Mouse (Mus musculus) urinary bladder, adult 18-20 months (tissue): ENCODE measurements around the gene Trim58.

Experiments
- DNase-seq, 2 experiments: peaks; one replicate each; pipeline ENCODE4 v3.0.0; 2022; ENCODE audit warnings: low spot score in 2 of 2, mixed read lengths in 2 of 2

The Trim58 gene

DNA sequence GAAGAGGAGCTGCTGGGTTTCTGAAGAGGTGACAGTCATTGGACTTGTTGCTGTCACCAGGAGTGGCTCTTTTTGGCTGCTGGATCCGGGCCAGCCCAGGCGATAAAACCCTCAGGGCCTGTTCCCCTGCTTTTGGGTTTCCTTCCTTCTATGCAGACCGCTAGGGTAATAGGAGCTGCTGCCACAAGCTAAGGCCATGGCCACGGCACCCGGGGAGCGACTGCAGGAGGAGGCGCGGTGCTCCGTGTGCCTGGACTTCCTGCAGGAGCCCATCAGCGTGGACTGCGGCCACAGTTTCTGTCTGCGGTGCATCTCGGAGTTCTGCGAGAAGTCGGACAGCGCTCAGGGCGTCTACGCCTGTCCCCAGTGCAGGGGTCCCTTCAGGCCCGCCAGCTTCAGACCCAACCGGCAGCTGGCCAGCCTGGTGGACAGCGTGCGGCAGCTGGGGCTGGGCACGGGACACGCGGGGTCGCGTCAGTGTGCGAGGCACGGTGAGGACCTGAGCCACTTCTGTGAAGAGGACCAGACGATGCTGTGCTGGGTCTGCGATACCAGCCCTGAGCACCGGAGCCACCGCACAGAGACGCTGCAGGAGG lies at the start of gene Trim58:
Gene Trim58 (plus strand): TSS at position 194 of the 596 bp plus-strand sequence.
- peak in 1 of 2 experiments; percentile 30 for DNase-seq

DNA sequence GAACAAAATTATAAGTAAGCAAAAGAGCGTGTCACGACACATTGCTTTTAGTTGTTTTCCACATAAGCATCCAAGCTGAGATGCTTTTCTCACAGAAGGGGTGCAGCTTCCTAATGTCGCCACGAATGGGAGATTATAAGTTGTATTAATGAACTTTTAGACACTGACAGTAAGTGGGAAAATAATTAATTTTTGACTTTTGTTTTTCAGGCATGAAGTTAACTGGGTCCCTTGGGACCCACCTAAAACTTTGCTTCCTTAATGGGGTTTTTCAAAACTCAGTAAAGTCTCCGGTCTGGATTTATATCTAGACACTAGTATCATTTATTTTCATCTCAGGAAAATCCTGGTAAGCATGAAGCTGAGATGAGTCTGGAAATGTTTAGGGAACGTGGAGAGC lies 45.5 kb upstream of the Trim58 start, which contains the start of gene Olfr324:
Gene Olfr324 (plus strand): TSS at position 301 of the 400 bp plus-strand sequence.
- no peak for DNase-seq

DNA sequence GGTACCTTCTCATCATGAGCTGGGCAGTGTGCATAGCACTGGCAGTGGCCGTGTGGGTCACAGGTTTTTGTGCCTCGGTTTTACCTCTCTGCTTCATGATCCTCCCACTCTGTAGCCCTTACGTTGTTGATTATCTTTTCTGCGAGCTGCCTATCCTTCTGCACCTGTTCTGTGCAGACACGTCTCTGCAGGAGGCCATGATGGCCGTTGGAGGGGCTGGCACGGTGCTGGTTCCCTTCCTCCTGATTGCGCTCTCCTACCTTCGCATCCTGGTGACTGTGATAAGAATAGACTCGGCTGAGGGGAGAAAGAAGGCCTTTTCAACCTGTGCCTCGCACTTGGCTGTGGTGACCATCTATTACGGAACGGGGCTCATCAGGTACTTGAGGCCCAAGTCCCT lies 42.4 kb upstream of the Trim58 start:
- DNase-seq, result no peak

DNA sequence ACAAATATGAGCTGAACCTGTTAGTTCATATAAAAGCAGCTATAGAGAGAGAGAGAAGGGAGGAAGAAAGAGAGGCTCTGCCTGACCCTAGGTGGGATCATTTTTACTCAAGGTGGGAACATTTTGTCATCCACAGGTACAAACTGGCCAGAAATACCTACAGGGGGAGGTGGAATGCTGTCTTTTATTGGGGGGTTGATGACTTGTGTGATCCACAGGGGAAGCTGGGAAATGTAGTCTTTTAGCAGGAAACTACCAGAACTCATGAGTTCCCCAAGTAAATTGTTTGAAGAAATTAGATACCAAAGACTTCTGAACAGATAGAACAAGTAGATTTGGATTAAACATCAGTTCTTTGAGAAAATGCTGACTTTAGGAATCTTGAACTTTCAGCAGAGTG lies 38.2 kb upstream of the Trim58 start:
- no peak for DNase-seq

DNA sequence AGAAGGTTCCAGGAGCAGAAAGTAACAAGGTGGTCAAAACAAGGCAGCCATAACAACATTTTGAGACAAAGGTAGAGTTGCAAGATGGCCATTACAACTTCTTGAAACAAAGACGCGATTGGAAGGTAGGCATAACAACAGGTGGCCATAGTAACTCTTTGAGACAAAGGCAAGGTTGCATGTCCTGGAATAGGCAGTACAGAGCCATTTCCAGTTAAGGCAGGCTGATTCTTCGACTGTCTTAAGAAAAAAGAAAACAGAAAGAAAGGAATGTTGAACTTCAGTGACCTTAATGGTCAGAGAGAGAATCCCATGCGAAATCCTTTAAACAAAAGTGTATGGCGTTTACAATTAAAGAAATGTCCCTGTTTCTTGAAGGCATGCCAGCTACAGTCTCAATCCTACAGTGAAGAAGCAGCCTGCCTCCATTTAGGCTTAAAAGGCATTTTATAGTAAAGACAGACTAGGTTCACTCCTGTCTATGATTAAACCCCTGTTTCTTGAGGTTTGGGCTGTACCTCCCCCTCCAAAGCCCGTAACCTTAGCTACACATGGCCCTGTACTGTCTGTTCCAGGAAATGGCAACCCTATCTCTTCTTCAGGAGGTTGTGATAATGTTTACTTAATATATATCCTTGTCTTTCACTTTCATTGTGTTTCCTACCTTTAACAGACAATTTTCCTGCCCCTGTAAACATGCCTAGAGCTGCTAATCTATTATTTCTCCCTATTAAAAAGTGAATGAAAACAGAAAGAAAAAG lies 37.3 kb upstream of the Trim58 start:
- DNase-seq, result no peak

DNA sequence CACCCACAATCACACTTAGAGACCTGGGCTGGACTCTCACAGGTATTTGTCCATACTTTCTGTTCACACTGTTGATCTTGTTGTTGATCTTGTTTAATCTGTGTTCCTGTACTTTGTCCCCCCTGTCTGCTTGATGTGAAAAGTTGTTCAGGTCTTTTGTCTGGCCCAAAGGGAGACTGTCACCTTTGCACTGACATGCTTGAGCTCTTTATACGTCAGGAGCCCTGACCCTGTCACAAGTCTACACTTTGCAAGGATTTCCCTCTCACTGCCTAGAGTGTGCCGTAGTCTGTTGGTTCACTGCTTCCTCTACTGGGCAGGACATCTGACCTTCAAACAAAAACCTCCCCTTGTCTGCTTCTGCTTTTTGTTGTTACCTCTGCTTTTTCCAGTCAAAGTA lies 35.6 kb upstream of the Trim58 start:
- DNase-seq, result no peak

DNA sequence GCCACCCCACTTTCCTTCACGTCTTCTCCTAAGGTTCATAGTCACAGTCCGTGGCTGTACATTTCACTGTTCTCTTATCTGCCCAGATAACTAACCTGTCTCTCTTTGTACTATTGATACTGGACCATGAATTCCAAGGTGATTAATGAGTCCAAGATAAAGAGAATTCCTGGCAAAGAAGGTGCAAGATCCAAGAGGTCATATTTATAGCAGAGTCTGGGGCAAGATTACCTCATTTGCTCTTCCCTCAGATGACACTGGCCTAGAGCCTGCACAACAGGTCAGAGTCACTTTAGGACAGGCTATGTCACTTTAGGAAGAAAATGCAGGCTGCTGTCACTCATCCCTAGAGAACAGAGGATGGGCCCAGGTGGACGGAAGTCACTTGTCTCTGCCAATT lies 35.0 kb upstream of the Trim58 start:
- DNase-seq, result no peak

DNA sequence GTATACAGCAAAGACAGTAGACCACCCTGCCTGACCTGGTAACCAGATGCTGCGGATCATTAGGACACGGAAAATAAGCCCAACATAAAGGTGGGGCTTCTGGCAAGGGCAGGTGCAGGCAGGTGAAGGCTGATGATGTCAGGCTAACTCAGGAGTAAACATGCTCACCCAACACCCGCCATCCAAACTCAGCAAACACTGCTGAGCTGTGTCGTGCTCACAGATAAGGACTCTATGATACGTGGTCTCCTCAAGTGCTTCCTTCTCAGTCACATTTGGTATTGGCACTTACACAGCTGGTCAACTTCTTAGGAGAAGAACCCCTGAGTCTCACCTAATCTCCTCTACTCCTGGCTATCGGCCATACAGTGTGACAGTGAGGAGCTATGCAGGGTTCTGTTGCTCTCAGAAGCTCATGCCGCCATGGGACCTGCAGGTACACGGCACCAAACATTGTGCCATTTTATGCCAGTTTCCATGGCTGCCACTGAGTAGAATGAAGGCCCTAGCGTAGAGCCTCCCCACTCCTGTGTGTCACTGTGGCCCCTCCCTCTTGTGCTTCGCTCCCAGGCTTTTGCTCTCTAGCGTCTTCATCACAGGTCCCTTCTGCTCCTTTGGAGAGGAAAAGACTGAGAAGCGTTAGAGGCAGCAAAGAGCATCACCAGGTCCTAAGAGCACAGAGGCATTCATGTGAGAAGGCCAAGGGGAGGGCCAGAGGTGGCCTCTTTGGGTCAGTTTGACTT lies 33.9 kb upstream of the Trim58 start:
- DNase-seq, result peak in 1 of 2 experiments; percentile 34

DNA sequence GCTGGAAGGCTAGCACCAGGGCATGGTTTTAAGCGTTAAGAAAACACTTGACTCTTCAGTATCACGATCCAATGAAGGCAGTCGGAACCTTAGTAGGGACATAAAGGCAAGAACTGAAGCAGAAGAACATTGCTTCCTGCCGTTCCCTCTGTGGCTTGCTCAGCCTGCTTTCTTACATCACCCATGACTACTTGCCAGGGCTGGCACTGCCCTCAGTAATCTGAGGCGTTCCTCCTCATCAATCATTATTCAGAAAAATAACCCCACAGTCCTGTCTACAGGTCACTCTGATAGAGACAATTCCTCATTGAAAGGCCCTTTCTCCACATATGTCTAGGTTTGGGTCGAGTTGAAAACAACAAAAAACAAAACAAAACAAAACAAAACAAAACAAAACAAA lies 33.2 kb upstream of the Trim58 start:
- DNase-seq, result no peak

DNA sequence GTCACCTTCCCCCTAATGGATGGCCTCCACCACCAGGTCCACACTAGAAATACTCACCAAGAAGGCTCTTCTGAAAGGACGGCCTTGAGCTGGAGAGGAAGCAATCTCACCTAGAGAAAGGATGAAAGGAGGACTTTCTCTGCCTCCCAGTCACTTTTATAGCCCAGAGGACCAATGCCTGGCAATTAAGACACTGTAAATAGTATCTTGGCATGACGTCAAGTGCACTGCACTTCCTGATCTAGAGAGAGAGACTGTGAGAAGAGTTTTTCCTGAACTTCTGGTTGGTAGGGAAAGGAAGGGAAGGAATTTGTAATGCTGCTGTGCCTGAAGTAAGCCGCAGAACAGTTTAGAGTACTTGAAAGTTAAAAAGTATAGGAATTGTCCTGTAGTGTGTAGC lies 26.9 kb upstream of the Trim58 start:
- DNase-seq, result no peak

DNA sequence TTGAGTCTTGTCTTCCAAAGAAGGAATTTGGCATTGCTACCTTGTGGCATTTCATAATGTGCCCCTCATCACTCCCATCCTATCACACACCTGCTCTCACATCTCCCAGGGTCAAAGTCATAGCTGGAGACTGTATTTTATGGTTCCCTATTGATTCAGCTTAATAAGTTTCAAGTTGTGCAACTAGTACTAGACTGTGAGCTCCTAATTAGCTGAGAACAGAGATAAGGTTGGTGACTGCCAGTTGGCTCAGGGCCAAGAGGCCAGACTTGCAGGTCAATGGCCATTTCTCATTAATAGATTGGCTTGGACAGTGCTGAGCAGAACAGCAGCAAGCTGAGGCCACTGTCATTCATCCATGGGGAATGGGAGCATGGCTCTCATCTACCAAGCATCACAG lies 25.7 kb upstream of the Trim58 start:
- DNase-seq, result no peak

DNA sequence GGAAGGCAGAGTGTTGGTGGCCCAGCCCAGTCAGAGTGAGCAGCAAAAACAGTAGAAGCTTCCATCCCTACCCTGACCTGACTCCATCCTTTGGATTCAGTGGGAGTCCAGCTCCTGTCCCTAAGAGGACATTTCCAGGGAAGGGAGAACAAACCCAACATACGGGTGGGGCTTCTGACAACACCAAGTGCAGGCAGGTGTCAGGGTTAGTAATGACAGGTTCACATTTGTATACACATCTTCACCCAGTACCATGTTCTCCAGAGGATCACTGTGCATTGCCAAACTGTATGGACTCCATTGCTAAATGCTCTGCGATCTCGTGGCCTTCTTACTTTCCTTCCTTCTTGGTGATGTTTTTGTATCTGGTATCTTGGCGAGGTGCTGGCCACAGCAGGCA lies 24.3 kb upstream of the Trim58 start, which contains the start of gene 2210407C18Rik:
Gene 2210407C18Rik (minus strand): TSS at position 101 of the 400 bp plus-strand sequence.
- DNase-seq, result no peak

DNA sequence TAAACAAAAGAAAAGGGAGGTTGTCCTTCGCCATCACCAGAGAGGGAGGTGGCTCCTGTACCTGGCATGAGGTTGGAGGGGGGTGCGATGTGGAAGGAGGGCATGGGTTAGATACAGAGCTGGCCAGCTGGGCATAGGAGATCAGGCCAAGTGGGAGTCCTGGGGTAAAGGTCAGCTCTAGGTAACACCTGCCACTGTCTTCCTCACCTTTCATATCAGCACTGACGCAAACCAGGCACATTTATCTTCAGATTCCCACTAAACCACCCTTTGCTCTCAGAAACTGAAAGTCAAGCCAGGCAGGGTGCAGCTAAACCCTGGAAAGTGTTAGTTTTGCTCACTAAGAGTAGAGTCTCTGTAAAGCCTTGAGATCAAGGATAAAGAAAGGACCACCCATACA lies 21.9 kb upstream of the Trim58 start:
- DNase-seq, result no peak

DNA sequence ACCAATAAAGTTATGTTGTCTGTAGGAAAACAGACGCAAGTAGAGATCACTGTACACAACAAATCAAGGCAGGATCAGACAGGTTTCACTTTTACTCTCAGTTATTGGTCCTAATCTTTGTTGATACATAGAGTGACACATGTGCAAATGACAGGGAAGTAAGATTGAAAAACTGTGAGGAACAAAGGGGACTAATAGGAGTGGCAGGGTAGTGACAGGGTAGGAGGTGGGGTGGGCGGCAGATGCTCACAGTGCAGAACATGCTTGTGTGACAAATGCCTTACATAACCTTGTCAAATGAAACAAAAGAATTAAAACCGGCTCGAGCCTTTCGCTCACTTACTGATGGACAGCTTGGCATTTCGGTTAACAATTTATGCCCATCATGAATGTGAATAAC lies 21.5 kb upstream of the Trim58 start:
- no peak for DNase-seq

DNA sequence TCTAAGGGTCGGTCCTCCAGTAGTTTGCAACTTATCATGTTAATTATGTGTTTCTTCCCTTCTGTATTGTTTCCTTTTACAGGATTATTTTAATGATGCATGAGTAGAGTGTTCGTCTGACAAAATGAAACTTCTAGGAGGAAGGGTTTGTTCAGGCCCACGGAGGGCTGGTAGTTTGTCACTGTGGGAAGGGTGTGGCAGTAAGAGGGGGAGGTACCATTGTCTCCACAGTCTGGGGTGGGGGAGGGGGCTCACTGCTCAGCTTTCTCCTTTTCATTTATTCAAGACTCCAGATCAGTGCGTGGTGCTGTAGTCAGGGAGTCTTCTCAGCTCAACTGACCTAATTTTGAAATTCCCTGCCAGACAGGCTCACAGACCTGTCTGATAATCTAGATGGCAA lies 14.1 kb upstream of the Trim58 start:
- DNase-seq, result no peak

DNA sequence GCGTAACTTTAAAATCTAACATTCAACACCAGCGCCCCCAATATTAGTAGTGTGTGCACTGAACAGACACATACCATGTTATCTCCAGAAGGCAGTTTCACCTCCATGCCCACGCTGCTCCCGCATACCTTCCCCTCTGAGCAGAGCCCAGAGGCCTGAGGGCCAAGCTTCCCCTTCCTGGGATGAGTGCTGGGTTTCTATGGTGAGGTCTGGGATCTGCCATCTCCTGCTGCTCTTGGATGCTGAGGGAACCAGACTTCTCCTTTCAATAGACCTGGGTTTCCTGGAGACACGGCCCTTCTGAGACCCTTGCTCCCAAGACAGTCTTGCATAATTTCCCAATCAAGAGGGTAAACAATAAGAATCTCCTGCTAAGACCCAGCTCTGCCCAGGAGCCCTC lies 9.9 kb upstream of the Trim58 start, which contains the start of gene Olfr323:
Gene Olfr323 (minus strand): TSS at position 101 of the 400 bp plus-strand sequence.
- DNase-seq, result no peak

DNA sequence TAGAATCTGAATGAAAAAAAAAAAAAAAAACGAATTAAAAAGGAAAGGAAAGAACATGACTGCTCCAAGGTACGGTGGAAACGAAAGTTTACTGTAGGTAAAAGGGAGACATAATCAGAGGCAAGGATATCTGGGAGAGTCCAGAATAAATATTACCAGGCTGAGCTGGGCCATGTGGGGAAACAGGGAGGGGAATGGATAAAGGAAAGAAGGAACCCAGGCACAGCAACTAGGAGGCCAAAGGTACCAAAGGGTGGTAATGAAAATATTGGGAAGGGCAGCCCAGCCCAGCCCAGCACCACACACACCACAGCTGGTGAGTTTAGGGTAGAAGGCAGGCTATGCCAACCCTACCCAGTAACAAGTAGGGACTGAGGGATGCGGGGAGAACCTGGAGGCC lies 5.4 kb upstream of the Trim58 start:
- no peak for DNase-seq

DNA sequence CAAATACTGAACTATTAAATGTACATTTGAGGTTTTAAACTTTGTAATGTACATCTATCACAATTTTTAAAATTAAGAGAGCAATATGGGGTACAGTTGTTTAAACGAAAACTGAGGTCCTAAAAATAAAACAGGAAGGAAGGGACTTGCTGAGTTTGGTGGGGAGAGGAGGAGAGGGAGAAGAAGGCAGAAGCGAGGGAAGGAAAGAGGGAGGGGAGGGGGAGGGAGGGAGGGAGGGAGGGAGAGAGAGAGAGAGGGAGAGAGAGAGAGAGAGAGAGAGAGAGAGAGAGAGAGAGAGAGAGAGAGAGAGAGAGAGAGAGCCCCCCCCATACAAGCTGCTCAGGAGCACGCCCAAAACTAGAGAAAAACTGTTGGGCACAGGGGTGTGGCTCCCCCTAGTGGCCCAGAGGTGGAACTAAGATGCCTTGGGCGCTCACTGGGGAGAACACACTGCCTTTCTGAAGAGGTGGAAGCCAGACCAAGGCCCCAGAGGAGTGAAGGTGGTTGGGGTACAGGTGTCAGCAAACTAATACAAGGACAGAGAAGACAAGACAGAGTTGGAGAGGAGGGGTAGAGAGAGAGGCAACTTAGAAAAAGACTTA lies 3.8 kb upstream of the Trim58 start:
- DNase-seq, result peak; percentile 35 to 39

DNA sequence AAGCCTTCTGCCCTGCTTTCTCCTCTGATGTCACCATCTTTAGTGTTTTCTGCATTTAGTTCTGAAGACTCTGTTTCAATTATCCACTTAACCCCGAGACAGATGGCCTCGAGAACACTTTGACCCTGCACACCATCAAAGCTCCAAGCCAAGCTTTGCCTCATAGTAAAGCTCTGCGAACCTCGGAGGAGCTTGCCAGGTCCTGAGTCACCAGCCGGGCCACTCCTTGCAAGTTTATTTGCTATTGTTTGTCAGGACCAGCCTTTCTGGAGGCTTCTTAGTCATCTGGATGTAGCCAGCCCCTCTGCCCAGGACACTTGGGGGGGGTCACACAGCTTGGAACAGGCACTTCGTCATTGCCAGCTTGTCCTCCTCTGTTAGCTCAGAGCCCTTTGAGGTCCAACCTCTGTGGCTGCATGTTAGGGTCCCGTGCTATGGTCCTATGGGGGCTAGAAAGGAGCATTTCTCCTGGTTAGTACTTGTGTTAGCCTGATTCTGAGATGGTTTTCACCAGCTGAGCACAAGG lies 2.0 kb upstream of the Trim58 start:
- peak; percentile 50 to 66 for DNase-seq

DNA sequence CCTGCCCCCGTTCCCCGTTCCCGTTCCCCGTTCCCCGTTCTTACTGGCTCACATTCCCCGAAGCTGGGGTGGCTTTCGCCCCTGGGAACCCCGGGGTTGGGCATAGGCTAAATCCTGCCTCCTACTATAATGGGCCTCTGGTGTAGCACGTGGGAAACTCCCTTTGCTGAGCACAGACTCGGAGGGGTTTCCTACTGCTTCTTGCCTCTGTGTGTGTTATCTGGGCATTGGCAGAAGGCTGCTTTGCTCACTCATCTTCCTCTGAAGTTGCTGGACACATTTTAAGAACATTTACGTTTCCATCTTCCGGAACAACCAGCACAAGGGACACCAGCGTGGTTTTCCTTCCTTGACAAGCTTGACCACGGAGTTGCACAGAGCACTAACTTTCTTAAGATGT lies 792 bp downstream of the Trim58 start:
- no peak for DNase-seq

DNA sequence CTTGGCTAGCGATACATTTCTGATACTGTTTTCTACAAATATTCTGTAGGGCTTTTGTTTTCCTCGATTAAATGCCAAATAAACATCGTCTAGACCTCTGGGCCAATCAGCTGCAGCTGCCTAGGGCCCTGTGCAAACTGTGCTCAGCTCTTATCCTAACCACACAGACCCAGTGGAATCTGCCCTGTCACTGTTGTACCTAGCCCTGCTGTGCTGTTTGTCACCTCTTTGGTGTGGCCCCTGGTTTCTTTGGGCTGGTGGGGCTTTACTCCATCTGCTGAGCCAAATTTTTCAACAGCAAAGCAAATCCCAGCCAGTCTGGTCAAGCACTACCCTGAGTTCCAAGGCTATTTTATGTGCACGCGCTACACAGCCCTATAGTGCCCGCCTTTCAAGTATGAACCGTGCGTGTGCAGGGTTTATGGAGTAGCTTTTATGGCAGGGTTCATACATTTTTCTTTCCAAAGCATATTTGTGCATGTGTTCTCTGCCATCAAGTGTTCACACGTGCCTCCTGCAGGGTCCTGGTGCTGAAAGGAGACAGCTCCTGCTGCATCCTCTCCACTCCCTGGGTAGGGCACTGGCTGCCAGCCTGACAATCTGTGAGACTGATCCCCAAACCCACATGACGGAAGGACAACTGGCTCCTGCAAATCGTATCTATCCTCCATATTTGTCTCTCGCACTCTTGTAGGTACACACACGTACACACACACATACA lies 1.5 kb downstream of the Trim58 start:
- DNase-seq, result no peak
